Mouse (Mus musculus) cerebral cortex, adult 2 months (tissue): Measurements from ENCODE around the gene Rpap2.

Experiments used
- WGBS: fragments of 180-500 bp; shearing (Covaris S2); methylation state at CpG from one replicate; pipeline ENCODE4 v1.1.7; 2018; 5-methylcytosine and 5-hydroxymethylcytosine counted together

The Rpap2 gene

DNA sequence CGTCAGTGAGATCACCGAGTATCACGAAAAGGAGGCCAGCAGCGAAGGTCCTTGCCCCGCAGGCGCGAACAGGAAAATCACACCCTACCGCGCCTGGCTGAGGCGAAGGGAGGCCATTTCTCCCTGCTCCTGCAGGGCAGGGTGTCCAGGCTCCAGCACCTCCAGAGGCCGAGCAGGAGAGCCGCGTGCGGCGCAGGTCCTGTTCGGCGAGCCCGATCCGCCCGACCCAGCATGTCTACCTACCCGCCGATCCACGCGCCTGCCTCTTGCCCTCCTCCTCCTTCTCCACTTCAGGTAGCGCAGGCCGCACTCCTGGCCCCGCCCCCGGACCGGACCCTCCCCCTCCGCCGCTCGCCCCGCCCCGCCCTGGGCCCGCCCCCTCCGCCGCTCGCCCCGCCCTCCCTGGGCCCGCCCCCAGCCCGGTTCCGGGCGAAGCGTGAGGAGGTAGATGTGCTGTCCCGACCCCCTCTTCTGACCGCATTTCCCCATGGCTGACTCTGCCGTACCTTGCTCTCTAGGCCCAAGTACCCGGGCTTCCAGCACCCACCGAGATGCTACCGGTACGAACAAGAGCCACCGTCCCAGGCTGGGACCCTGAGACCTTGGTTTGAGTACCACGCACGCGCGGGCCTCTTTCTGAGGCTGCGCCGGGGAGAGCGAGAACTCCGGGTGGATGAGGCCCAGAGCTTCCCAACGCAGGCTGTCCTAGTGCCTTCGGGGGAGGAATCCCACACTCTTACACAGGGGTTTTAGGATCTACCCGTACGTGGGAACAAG, at the start of gene Rpap2, which contains the start of gene Glmn:
Gene Rpap2, plus strand, starts transcription at position 73 of the 777 bp plus-strand sequence.
Gene Glmn, minus strand, starts transcription at position 588 of the 777 bp plus-strand sequence.
- WGBS, result 2% methylated on average over 60 of the region's 64 CpGs

DNA sequence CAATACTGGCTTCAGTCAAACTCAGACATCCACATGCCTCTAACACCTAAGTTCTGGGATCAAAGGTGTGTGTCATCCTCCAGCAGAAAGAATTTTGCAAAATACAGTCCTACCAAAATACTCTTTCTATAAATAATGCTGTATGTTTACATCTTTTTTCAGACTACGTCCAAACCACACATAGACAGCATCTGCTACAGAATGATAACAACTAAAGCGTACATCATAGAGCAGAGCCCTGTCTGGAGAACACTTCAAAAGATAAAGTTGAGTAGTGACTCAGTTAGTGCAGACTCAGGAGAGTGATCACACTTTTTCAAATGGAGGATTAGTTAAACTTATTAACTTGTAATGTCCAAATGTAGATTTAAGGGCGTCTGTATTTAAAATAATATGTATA, 49.2 kb upstream of the Rpap2 start:
- 64% methylated on average over 3 of the region's 3 CpGs for WGBS

DNA sequence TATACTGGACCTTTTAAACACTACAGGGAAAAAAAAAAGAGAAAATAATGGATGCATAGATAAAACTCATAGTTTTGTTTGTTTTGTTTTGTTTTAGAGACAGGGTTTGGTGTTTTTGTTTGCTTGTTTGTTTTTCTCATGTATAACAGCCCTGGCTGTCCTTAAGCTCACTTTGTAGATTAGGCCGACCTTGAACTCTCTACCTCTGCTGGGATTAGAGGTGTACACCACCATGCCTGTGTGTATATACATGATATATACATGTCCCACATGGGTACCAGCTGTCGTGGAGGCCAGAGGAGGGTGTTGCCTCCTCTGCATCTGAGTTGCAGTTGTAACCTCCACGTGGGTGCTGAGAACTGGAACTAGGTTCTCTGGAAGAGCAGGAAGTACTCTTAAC, 48.7 kb upstream of the Rpap2 start:
- 97% methylated on average over 3 of the region's 3 CpGs for WGBS

DNA sequence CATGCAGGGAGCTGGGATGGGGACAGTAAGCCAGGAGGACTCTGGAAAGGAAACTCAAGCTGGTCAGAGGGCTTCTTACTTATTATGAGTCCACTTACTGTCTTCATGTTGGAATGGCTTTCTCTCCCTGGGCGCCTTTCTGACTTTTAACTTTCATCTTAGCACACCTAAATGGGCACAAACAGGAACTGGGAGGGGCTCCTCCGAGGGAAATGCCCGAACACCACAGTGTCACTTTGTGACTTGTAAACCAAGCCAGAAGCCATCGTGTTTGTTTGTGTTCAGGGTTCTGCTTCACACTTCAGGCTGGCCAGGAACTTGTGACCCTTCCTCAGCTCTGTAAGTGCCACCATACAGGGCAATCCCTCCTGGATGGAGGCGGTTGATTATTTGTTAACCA, 42.8 kb upstream of the Rpap2 start:
- WGBS, result 89% methylated on average over 5 of the region's 5 CpGs

DNA sequence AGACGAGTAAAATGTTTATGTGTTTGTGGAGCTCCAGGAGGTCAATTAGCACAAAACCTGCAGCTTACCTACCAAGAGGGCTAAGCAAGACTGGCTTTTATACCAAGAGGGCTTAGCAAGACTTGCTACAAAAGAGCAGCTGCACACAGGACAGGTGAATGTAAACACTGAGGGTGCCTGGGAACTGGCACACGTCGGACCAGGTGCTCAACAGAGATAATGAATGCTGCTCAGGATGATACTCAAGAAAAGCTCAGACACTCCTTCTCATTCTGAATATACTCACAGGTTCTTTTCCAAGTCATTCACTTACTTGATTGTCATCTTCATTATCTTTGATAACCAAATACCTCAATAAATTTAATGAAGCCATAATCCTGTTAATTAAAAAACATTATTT, 40.2 kb upstream of the Rpap2 start:
- WGBS, result 77% methylated on average over 3 of the region's 3 CpGs

DNA sequence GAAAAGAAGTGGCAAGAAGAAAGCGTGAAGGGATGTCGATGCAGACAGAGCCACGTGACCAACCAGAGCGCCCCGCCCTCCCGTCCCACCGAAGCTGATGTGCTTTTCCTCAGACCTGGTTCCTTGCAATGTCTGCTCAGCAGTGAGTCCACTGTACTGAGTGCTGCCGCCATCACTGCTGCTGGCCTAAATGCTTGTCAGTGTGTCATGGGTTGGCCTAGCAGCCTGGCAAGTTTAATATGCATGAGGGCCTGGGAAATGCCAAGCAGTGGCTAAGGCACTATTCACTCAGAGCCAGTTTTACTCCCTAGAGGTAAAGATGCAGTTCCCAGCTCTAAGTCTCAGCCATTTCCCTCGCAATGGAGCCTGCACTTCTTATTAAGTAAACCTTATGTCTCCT, 28.0 kb upstream of the Rpap2 start:
- 85% methylated on average over 9 of the region's 9 CpGs for WGBS

DNA sequence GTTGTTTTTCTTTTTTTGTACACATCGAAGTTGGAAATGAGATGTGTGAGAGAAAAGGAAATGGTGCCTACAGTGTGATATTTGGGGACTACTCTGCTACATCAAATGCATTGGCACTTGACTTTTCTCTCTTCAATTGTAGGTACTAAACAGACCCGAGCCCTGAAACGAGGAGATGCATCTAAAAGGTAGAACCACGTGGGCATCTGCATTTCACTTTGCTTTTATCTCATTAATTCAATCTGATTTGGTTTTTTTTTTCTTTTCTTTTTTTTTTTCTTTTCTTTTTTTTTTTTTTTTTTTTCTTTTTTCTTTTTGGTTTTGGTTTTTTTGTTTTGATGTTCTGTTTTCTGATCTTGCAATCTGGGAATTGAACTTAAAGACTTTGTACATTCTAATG, 1.2 kb downstream of the Rpap2 start:
- 13% methylated on average over 4 of the region's 4 CpGs for WGBS

DNA sequence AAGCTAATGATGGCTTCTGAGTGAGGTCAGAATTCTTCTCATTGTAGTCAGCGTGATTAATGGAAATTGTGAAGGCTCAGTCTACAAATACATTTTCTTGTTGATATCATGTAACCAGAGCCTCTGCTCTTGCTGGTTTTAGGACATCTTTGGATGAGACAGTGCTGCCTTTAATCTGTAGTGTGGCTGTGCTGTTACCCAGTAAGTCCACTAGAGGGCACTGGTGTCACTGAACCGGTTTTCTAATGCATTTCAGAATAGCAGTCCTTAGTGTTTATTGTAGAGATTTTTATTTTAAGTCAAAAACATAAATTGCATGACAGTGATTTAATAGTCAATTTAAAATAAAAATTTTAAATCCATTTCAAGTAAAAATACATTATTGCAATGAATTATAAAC, 14.1 kb downstream of the Rpap2 start:
- WGBS, result 6% methylated on average over 2 of the region's 2 CpGs

DNA sequence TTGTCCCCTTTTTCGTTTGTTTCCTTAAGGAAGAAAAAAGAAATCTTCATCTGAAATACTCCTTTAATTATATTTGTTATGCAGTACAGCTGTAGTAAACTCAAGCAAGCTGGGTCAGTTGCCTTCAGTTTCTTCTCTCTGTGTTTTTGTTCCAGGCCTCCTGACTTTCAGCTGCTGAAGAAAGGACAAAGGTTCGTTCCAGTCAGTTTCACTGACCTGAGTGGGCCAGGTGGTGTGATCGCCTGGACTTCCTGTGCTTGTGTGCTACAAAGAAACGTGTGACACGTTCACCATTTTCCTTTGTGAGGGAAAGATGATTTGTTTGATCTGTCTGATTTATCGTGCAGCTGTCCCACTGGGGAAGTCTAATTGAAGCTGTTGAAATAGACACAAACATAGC, 20.8 kb downstream of the Rpap2 start:
- 83% methylated on average over 6 of the region's 6 CpGs for WGBS

DNA sequence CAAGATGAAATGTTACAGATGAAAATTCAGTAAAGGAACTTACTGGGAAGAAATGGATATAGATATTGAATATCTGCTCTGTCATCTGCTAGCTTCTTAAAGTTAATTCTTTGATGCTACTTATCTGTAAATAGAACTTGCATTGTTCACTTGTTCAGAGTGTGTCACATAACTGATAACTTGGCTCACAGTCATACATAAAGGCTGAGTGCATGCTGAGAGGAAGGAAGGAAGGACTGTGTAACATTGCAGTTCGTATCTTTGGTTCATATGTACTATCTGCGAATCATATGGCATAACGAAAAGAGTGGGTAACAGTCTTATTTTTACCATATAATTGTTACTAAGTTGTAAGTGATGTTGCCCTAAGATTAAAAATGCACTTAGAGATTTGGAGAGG, 24.2 kb downstream of the Rpap2 start:
- WGBS, result 84% methylated on average over 3 of the region's 3 CpGs

DNA sequence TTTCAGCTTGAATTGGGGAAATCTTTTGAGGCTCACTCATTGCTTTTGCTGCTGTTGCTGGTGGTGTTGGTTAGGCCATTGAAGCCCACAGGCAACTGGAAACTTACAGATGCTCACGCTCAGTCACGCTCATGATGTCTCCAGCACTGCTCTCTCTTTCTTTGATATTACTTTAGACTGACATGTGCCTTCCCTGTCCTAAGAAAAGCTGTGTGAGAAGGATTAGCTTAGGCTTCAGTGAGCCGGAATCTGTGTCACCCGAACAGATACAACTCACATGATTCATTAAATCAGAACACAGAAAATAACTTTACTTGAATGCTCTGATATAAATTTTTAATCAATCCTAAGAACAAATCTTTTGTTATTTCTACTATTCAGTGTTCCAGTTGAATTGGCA, 36.5 kb downstream of the Rpap2 start:
- WGBS, result 93% methylated on average over 4 of the region's 4 CpGs

DNA sequence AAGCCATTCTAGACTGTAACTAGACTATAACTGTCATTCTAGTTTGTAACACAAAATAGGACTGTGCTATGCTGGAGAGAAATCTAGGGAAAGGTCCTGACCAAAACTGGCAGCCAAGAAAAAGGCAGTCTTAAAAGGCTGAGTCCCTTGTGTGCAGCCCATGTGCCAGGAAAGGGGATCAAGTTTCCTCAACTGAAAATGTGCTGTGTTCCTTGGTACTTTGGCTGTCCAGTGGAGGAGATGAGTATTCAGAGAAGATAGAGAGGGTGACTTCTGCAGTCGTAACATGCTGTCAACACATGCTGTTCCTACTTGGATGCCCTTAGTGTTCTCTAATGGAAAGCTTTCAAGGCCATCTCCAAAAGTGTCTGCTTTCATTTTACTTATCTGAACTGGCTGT, 39.9 kb downstream of the Rpap2 start:
- WGBS, result 80% methylated on average over 1 of the region's 1 CpGs

DNA sequence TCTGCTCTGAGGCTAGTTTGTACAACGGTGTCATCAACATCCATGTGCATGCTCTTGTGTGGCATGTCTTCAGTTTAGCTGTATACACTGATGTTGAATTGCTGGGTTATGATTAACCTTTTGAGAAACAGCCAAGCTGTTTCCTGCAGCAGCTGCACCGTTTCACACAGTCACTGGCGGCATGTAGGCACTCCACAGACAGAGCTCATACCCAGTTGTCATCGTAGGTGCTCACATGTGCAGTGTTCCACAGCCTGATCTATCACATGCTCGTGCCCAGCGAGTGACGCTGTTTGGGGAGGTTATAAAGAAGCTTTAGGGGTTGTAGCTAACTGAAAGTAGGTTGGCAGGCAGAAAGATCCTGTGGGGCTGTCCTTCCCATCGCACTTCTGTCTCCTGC, 41.2 kb downstream of the Rpap2 start:
- 74% methylated on average over 8 of the region's 8 CpGs for WGBS

DNA sequence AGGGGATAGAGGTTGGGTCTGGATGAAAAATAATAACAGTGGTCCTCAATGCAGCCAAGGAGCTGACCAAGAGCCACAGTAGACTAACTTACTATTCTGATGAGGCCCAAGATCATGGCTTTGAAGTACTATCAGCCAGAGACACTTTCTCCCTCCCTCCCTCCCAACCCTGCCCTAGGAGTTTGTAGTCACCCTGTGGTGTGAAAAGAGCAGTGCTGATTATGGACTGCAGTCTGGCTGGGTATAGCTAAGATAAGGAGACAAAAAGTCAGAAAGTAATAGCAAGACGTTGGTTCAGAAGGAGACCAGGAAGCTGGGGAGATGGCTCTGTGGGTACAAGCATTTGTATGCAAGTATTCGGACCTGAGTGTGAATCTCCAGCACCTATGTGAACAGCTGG, 47.4 kb downstream of the Rpap2 start:
- WGBS, result 98% methylated on average over 2 of the region's 2 CpGs

DNA sequence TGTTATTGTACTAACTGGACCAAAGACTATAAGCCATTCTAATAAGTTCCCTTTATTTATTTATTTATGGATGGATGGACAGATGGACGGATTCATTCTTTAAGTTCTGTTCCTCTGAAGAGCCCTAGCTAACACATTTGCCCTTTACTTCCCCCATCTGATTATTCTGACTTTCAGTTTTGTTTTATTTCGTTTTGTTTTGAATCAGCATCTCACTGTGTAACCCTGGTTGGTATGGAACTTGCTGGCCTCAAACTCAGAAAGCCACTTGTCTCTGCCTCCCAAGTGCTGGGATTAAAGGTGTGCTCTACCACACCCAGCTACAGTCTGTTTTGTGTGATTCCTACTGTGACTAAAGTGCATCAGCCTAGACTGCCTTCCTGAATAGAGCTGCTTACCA, 48.8 kb downstream of the Rpap2 start:
- 81% methylated on average over 2 of the region's 2 CpGs for WGBS

DNA sequence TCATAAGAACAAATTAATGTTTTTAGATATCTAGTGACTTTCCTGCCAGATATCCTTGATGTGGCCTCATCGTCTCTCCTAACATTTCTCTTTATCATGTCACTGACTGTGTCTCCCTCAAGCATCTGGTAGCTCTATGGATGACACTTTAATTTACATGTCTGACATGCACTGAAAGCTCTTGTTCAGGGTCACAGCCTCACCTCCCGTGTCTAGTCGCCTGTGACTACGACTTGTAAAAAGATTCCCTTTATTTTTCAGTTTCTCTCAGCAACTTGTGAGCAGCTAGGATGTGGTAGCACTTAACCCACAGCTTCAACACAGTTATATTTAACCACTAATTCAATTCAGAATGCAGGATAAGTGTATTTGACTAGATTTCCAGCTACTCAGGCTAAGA, 50.4 kb downstream of the Rpap2 start:
- WGBS, result 72% methylated on average over 4 of the region's 4 CpGs

DNA sequence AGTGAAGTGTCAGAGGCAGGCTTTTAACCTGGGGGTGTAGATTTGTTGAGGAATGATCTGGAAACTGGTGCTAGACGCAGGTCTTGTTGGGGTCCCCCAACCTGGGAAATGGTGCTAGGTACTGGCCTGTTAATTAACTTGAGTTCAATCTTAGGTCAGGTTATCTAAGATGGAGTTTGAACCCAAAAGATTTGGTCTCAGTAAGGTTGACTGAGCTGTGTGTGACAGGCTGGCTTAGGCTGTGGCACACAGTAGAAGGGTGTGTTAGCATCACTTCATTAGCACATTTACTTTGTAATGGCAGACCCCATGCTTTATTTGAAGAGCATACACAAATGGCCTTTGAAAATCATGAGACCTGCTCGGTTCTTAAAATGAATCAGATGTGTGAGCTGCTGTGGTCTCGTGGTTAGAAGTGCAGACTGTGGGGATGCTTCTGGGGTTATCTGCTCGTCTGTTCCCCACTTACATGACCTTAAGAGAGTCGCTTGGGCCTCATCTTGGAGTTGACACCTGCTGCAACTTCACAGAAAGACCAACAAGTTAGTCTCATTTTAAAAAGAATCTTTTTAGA, 51.5 kb downstream of the Rpap2 start:
- WGBS, result 93% methylated on average over 5 of the region's 5 CpGs

DNA sequence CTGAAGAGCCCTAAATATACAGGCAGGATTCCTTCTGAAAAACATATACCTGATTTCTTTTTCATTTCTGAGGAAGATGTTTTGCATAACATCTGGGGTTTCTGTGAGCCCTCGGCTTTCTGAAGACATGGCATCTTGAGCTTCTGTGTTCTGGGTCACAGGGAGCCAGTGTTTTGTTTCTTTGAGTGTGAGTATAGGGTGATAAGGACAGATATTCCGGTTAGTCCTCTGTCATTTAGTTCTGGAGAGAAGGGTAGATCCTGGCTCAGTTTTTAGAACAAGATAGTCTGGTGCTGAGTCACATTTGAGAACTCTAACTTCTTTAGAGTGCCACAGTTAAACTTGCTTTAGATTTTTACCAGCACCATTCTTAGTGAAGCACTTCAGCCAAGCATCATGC, 52.5 kb downstream of the Rpap2 start:
- 85% methylated on average over 2 of the region's 2 CpGs for WGBS

DNA sequence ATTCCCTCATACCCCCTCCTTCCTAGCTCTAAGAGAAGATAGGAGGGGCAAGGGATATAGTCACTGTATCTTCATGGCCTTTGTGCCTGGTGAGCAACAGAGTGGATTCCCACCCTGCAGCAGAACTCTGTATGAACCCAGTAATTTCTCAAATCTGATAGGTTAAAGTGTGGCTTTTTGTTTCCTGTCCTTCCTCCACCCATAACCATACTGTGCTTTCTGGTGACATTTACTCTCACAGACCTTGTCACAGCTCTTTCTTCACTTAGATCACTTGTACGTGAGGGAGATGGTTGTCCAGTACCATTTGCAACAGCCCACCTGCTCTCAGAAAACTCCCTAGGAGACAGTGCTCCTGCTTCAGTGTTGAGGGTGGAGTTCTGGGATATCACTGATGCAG, 53.3 kb downstream of the Rpap2 start:
- 85% methylated on average over 1 of the region's 1 CpGs for WGBS

DNA sequence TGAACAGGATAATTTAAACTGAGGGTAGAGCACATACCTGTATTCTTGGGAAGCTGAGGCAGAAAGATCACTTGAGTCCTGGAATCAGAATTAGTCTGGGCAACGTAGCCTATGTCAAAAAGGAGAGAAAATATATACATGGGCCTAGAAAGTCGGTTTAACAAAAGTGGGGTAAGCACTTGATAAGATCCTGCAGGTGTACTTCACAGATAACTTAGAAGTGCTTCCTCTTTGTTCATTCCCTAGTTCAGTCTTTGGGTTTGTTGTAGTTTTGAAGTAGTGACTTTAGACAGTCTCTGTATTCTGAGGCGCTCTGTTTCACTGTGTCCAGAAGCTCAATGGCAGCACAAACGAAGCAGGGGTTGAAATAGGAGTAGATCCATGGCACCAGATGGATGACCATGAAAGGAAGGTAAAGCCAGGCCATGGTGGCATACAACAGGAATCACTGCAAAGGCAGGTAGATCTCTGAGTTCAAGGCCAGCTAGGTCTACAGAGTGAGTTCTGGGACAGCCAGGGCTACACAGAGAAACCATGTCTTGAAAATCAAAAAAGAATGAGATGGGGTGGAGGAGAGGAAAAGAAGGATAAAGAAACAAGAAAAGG, 55.0 kb downstream of the Rpap2 start:
- WGBS, result 95% methylated on average over 4 of the region's 4 CpGs

DNA sequence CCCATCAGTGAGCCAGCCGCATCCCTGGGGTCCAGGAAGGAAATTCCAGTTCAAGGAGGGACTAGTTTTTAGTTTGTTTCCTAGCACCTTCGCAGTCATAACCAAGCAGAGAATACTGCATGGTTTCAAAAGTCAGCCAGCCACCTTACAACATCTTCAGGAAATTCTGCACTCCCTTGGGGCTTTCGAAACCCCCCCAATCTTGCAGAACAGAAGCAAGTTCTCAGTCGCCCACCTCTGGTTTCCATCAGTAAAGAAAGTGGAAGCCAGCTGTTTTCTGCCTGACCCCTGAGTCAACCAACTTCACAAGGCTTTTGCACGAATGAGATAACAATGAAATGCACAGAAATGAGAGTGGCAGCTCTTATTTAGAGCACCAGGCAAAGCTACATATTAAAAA, 81.2 kb downstream of the Rpap2 start:
- 75% methylated on average over 5 of the region's 5 CpGs for WGBS

DNA sequence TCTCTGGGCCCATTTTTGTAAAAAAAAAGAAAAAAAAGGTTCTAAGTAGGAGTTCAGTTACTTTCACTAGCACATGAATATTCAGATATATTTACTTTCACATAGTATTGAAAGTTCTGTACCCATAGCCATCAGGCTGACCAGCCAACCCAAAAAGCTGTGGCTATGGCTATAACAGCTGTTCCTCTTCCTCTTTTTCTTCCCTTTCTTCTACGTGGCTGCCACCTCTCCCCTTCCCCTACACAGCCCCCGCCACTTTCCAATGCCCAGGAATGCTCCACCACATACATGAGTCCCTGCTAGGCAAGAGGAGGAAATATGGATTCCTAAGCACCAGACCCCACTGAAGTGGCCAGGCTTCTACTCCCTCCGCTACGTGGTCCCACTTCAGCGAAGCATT, 84.1 kb downstream of the Rpap2 start:
- WGBS, result 86% methylated on average over 5 of the region's 5 CpGs

DNA sequence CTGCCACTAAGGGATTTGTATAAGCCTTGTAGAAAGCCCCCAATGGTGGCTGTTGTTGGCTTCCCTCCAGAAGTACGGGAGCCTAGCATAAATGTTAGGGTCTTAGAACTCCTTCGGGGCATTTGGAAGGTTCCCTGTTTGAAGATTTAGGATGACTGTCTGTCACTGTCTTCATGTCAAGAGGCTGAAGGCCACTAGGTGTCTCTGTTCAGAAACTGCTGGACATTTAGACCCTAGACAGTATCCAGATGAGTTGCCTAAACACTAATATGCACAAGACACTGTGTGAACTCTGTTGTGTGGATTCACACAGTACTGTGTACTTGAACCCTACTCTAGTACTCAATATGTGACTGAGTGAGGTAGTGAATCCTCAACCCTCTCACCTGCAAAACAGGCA, 87.2 kb downstream of the Rpap2 start:
- WGBS, result 83% methylated on average over 2 of the region's 2 CpGs
